Mouse (Mus musculus) retina, postnatal 1 day (tissue): ENCODE measurements around the gene Ints13.
A peak's percentile ranks its signal among the peaks of the same experiment; 100 is the strongest.
"Not testable (repeated sequence)": the region's sequence is repeated elsewhere in the genome, so short reads cannot be mapped to it uniquely, and the experiment has no call there.

ENCODE experiments used
- DNase-seq: peaks from one replicate; pipeline ENCODE4 v3.0.0-alpha.2; 2012

Ints13 gene

DNA sequence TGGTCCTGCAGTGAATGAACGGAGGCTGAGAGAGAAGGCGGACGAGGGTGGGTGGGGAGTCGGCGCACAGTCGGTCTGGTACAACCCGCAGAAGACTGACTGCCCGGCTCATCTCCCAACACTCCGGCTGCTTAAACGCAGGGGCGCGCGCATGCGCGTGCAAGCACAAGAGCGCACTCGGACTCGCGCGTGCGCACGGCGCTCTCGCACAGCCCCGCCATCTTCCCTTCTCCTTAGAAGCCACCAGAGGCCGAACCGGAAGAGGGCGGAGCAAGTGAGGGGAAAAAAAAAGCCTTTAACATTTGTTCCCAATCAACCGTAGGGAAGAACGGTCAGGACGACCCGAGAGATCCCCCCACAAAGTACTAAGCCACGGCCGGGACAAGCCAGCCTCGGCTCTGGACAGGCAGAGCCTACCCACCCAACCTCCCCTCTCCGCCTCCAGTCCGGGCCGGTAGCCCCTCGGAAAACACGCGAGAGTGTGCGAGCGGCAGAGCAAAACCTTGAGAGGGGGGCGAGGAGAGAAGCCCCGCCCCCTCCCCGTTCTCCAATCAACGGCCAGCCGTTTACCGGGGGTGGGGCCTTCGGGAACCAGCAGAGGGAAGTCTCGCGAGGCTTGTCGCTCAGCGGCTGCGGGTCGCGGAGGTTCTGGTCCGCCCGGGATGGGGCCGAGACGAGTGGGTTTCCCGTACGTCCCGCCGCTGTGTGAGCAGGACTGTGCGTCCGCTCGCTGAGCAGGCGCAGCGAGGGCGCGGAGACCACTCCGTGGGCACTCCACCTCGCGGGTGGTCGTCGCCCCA is at the start of gene Ints13:
TSS of gene Ints13 (minus strand) at position 526 of the 800 bp plus-strand sequence.
- DNase-seq: peak; percentile 99

DNA sequence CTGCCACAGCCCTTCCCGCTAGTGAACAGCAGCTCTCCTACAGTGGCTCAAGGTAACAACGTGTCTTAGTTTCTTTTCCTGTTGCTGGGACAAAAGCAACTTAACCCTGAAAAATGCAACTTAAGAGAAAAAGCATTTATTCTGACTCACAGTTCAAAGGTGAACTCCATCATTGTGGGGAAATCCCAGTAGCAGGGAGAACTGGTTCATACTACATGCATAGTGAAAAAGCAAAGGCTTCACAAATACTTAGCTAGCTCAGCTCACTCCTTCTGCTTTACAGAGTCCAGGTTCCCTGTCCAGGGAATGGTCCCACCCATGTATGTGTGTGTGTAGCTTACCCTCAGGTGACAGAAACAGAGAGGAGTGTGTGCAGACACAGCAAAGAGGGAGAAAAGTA is 39.0 kb upstream of the Ints13 start:
- no peak for DNase-seq

DNA sequence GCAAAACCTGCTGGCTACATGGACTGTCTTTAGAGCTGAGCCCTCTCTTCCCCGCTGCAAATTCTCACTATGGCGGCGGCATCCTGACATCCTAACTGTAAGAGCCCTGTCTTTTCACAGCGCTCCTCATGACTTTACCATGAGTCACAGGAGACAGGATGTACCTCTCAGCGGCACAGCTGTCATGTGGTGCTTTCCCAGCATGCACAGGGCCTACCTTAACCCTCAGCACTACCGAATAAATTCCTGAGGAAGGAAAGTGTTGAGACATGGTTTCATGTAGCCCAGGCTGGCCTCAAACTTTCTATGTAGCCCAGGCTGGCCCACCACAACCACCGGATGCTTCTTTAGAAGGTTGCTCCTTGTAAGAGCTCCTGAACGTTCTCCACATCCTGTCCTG is 38.3 kb upstream of the Ints13 start:
- DNase-seq: no peak

DNA sequence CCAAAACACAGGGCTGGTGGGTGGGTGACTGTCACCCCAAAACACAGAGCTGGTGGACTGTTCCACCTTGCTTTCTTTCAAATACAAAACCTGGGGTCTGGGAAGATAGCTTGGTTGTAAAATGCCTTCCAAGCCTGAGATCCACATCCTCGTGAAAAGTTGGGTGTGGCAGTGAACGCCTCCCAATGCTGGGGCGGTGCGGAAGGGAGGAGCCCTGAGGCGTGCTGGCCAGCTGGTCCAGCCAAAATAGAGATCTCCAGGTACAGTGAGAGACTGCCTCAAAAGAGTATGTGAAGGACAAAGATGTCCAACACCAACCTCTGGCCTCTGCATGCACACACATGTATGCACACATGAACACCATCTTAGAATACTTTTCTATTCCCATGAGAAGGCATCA is 36.9 kb upstream of the Ints13 start:
- DNase-seq: no peak

DNA sequence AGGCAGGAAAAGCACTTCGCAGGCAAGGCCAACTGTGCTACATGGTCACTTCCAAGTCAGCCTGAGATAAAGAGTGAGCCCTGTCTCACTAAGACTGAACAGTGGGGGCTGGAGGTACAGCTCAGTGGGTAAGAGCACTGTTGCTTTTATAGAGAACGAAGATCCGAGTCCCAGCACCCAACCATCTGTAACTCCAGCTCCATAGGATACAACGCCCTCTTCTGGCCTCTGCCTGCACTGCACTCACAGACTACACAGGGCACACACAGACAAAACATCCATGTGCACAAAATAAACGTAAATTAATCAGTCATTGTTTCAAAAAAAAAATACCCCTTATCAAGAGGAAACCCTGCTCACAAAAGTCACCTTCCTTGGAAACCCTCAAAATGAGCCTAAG is 36.3 kb upstream of the Ints13 start:
- no peak for DNase-seq

DNA sequence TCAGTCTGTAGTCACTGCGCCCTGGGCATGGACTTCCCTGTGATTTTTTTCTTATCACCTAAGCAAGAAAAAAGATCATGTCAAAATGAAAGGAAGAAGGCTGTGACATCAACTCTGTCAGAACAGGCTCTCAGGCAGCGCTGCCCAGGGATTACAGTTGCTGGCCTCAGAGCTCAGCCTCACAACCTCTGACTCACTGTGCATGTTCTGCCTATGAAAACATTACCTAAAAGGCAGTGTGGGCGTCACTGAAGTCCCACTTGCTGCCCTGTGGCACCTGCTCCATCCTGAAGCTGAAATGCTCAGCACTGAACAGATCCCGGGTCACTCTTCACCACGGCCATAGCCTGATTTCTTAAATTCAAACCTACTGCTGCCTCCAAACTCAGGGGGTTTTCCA is 35.1 kb upstream of the Ints13 start:
- no peak for DNase-seq

DNA sequence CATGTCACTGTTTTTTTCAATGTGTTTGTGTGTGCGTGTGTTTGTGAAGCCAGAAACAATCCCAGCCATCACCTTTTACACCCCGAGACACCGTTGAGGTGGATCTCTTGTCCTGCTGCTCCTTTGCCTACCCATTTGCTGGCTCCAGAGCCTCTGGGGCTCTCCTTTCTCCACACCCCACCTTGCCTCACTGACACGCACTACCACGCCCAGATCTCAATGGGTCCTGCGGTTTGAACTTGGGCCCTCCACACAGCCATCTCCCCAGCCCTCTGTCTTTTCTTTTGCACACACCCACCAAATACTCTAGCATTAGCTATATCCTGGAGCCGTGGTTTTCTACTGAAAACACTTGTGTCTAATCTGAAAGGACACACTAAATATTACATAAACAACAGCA is 34.3 kb upstream of the Ints13 start:
- no peak for DNase-seq

DNA sequence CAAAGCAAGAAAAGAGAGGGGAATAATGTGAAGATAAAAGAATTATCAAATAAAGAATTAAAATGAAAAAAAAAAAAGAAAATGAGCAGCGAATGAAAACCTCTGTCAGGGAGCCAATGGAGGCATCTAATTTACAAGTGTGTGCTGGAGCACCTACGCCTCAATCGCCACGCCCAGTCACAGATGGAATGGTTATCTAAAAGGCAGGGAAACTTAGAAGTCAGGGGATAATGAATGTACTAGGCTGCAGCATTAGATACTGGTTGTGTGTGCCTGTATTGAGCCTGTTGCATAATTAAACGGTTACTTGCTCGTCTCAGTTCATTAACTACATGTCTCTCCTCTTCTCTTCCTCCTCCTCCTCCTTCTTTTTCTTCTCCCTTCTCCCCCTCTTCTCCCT is 33.8 kb upstream of the Ints13 start:
- no peak for DNase-seq

DNA sequence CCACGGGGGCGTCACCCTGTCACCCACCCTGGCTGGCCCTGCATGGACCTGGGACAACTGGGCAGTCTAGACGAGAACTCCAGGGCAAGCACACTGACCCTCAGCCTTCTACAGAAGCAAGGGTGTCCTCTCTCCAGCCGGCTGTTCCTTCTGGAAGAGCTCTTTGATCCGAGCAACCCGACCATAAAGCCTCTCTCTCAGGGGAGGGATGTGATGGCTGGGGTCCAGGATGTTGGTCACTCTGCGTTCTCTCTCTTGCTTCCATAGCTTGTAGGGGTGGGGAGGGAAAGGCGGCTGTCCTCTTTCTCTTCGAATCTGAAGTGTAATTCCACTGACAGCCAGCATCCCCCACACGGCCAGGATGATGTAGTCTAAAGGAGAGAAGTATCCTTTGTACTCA is 26.0 kb upstream of the Ints13 start:
- DNase-seq: no peak

DNA sequence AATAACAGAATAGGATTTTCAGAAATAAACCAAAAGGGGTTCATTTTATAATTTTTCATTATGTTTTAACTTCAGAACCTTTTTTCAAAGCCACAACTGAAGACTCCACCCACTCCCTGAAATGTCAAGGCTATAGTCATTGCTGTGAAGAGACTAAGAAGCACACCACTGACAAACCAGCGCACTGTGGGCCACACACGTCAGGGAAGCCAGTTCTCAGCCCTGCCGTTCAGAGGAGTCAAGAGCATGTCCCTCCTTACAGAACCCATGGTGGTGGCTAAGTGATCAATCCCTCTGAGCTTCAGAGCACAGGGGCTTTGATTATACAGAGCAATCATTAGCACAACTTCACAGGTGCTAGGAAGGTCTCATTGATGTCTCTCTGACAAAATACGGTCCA is 25.0 kb upstream of the Ints13 start:
- no peak for DNase-seq

DNA sequence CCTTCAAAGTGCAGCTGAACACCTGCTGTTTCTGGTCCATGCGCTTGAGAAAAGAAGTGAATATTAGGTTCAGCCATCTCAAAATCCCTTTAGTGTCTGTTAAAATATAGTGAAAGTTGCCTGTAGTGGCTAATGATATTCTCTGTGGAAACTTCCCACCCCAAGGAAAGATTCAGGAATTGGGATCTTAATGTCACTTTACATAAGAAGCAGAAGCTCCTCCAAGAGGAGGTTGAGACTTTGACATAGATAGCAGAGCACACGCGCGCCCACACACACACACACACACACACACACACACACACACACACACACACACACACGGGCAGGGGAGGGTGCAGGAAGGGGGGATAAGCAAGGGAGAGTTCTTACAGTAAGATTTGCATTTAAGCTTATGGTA is 7.5 kb upstream of the Ints13 start:
- no peak for DNase-seq

DNA sequence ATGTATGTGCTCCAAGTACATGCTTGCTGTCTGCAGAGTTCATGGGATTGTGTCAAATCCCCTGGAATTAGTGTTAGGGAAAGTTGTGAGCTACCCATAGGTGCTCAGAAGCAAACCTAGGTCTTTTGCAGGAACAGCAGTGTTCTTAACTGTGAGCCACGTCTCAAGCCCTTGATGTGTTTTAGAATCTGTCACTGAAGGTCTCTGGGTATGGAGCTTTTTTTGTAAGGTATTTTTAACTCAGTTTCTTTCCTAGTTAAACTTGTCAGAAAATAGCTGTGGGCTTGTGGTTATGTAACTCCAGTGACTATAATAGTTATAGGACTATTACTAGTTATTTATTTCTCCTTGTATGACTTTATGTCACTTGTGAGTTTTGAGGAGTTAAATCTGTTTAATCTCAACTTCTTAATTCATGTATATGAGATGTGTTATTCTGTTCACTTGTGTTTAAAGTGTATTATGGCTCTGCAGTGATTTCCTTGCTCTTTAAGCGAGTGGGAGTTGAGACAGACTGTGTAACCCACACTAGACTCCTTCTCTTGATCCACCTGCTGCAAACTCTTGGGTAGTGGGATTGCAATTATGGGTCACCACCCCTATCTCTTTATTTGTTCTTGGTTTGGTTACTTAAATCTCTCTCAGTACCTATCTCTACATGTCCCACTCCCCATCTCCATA is 5.9 kb upstream of the Ints13 start:
- no peak for DNase-seq

DNA sequence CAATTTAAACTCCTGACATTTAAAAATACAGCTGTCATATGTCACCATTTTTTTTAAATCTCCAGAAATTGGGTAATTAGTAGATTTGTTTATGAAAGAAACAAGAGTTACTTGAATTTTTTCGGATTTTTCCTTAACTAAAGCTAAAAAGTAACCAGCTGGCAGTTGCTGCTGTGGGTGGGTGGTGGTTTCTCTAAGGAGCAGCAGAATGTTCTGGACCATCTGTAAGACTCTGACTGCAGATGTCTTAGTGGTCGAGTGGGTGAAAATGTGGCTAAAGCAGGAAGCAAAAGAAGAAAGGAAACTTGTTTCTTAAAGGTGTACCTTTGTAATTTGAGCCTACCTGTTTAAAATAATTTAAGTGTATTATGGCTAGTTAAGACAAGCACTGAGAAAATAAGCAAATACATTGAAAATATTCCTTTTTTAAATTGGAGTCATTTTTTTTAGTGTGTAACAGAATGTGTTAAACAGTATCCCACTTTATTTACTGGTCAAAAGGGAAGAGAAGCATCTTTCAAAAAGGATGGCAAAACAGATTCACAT is 2.8 kb upstream of the Ints13 start:
- no peak for DNase-seq

DNA sequence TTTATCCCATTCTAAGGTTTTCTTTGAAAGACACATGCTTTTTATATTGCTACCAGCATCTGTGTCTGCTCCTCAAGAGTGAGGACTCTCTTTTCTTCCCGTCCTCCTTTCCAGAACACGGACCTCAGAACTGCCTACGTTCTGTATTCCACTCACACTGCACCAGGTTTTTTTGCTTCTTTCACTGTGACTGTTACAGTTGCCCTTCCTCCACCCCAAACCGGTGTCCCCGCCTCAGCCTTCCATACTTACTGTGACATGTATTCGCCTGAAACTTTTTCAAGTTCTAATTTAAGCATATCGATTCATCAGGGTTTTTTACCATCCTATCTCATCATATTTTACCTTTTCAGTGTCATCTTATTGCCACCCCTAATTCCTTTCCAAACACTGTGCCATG is 951 bp upstream of the Ints13 start:
- no peak for DNase-seq

DNA sequence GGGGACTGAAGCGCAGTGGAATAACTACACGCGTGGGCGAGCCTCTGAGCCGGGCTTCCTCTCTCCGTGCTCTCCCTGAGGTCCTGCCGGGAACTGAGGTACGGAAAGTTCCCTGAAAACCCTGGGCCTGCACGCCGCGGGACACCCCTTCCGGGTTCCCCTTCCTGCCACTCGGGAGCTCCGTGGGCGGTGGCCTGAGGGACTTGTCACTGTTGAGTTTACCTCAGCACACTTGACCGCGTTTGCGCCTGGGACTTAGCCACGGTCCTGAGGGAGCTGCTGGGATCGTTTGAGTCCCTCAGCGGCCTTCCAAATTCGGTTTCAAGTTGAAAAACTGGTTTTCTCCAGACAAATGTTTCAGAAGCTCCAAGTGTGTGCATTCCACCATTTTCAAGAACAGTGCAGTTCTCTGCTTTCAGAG is 486 bp upstream of the Ints13 start:
- no peak for DNase-seq

DNA sequence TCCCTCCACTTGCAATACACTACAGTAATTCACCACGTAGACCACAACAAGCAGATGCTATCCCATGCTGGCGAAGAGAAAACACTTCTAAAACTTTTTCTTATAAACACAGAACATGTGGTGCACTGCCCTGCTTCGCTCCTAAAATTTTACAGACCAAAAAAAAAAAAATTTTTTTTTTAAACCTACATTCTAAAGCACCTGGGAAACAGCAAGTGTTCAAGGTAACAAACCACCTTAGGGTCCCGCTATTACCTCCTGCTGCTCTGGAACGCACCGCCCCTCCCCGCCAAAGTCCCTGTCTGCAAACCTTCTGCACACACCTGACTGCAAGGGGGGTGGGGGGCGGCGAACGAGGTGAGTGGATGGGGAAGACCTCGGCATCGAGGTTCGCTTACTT is 732 bp downstream of the Ints13 start, which contains the start of gene Fgfr1op2:
TSS of gene Fgfr1op2 (plus strand) at position 301 of the 400 bp plus-strand sequence.
- DNase-seq: no peak

DNA sequence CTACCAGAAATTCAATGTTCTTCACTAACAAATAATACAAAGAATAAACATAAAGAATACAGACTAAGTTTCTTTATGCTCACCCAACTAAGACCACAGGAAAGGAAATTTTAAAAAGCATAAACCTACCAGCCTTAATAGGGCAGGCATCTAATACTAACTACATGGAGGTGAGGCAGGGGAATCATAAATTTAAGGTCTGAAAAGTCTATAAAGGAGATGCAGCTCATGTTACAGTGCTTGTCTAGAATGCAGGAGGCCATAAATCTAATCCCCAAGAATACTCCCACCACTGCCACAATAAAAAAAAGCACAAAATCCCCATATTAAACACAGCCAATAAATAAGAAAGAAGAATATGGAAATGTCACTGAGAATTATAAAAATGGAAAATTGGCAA is 5.6 kb downstream of the Ints13 start:
- no peak for DNase-seq

DNA sequence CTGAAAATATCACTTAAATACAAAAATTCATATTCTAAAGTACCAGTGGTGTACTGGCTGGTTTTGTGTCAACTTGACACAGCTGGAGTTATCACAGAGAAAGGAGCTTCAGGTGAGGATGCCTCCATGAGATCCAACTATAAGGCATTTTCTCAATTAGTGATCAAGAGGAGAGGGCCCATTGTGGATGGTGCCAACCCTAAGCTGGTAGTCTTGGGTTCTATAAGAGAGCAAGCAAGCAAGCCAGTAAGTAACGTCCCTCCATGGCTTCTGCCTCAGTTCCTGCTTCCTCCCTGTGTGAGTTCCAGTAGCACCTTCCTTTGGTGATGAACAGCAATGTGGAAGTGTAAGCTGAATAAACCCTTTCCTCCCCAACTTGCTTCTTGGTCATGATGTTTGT is 15.2 kb downstream of the Ints13 start:
- DNase-seq: not testable (repeated sequence)

DNA sequence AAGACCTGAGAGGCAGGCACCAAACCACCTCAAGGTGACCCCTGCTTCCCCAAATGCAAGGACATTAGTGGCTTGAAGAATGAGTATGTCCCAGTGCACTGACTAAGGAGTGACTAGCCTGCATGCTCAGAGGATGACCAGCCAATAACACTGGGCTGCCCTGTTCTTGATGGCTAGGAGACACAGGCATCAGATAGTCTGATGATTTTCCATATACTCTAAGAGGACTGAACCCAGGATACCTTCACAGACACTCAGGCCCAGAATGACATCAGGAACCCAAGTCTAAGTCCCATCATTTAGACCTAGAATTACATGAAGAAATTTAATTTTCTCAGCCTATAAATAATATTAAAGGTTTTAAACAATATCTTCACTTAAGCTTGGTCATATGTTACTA is 26.3 kb downstream of the Ints13 start:
- DNase-seq: no peak

DNA sequence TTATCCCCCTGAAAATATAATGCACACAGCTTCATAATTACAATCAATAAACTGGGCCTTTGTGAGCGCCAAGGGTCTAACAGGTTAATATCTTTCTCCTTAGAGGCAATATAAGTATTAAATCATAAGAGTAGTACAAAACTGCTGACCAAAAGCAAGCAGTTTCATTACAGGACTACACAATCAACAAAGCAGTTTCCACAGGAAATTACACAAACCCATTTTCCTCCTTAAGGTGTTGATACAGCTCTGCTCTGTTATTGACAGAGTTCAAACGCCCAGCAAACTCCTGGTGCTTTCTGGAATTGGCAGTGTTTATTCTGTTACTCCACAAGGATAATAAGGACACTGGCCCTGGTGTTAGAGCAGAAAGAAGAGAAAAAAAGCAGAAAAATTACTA is 27.2 kb downstream of the Ints13 start:
- DNase-seq: no peak

DNA sequence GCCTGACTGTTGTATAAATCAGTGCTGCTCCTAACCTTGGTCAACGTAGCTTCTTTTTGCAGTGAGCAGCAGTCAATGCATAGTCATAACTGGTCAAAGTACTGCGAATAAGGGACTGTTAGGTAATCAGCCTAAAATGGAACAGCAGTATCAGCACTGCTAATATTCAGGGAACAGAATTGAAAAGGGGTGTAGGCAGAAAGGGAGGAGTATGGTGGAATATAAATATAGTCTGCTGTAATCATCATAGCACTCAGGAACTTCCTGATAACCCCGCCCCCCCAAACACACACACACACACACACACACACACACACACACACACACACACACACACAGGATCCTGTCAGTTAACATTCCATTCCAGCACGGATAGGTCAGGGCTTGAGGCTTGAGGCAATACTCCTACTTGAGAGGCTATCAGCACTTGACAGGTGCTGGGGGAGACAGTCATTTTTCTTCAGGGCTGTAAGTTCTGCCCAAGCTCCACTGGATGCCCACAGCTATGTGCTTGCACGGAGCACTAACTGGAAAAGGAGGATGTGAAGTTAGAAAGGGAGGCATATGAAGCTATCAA is 32.3 kb downstream of the Ints13 start:
- no peak for DNase-seq

DNA sequence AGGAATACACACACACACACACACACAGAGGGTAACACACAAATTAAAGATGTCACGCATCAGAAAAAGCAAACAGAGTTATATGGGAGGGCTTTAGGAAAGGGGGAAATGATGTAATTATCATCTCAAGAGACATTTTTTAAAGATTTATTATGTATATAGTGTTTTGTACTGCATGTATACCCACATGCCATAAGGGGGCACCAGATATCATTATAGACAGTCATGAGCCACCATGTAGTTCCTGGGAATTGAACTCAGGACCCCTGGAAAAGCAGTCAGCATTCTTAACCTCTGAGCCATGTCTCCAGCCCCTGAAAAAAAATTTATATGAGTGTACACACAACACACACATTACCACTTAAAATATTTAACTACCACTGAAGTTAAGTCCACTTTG is 33.0 kb downstream of the Ints13 start:
- no peak for DNase-seq

DNA sequence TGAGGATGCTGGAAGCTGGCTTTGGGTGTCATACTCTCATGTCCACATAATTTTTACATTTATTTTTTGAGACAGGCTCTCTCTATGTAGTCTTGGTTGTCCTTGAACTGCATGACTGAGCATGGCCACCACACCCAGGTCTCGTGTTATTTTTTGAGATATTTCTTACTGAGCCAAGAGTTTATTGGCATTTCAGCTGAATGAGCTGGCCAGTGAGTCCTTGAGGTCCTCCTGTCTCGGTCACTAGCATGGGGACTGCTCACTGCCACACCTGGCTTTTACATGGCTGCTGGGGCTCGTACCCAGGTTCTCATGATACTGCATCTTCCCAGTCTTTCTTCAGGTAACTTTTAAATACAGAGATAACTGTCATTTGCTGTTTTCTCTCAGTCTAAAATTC is 37.2 kb downstream of the Ints13 start:
- DNase-seq: no peak

DNA sequence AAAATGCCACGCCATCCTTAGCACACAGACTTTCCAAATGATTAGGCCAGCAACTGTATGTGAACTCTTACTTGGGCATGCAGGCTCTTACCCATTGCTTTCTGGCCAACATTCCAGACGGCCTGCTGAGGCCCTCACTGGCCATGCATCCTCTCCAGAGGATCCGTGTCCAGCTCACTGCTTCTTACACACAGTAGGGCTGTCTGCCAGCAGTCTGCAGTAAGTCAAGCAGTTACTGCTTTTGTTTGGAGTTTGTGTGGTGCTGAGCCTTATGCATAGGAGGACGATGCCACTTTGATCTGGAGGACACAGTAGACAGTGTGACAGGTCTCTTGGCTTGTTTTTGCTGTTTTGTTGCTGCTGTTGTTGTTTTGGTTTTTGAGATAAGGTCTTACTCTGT is 39.0 kb downstream of the Ints13 start:
- no peak for DNase-seq
